Mouse (Mus musculus): ENCODE measurements around the gene Gna12.

Gene Gna12

DNA sequence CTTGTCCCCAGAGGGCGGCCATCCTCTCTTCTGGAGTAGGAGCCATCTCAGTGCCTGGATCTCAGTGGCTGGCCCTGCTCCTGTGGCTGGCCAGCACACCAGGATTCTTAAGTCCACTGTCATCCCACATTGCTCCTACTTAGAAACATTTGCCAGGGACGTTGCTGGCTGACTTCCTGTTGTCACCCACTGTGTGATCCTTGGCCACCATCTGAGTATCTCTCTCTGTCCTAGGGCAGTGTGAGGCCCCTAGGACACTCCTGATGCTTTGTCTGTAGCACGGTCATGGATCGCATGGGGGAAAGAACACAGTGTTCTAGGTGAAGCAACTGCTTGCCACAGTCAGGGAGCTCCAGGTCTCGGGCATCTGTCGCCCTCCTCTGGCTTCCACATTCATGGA, 119.9 kb downstream of the Gna12 start:
- DNase-seq (ENCODE audit: low read depth, low spot score): no peak
